Mouse (Mus musculus): Measurements from ENCODE around the gene Lcp2. TPM values are rescaled to one million over a fixed set of nuclear protein-coding genes. Genes with fewer than 3 reads are reported as not detected.

Lcp2 gene
- 7.5 and 8.8 TPM in 2 replicates for polyA plus RNA-seq (2015; fragmentation: Nextera tagmentation; extraction: Ambion mirVana)

- Histone ChIP-seq H3K27me3 (no peaks in the 10 kb centered on the region), H3K4me1 (replicated peaks) (no peaks in the 10 kb centered on the region), H3K27ac (peak within 1 kb of the TSS; percentile 61; the same call in 1 of the 2 replicates), H3K9me3 (replicated peaks) (no peaks in the 10 kb centered on the region), H3K4me2 (peak within 1 kb of the TSS; percentile 2; the same call in 1 of the 2 replicates), H3K9ac (peak within 1 kb of the TSS; percentile 19; the same call in 1 of the 2 replicates), H3K4me3 (replicated peaks) (peak within 1 kb of the TSS; percentile 31), H3K36me3 (no peaks in the 10 kb centered on the region)
- no peak for DNase-seq
- ATAC-seq (ENCODE audit: low read depth) = no peak
- WGBS (ENCODE audit: insufficient replicate concordance) = 32% methylated on average over 6 of the region's 6 CpGs
Measured at GRCm38 (mm10) chr11:34046767-34047541, at the start of gene Lcp2. Lcp2 (plus strand) TSS chr11:34046920.

GRCm38 (mm10) chr11:33998244-33998643 is 48.5 kb upstream of the Lcp2 start:
- Histone ChIP-seq H3K27ac (no peak overlapping the region), H3K4me1 (replicated peaks) (peaks cover 11% of the 10 kb centered on the region; the same call in 1 of the 2 replicates), H3K4me2 (no peak overlapping the region), H3K9me3 (replicated peaks) (no peaks in the 10 kb centered on the region), H3K27me3 (0 out of 2 replicates have a peak, but pooled peaks cover 2% of the 10 kb centered on the region), H3K4me3 (replicated peaks) (no peak overlapping the region), H3K36me3 (no peaks in the 10 kb centered on the region), H3K9ac (no peak overlapping the region)
- ATAC-seq (ENCODE audit: low read depth) (no peak), DNase-seq (no peak)
- 58% methylated on average over 10 of the region's 10 CpGs for WGBS (ENCODE audit: insufficient replicate concordance)

DNA sequence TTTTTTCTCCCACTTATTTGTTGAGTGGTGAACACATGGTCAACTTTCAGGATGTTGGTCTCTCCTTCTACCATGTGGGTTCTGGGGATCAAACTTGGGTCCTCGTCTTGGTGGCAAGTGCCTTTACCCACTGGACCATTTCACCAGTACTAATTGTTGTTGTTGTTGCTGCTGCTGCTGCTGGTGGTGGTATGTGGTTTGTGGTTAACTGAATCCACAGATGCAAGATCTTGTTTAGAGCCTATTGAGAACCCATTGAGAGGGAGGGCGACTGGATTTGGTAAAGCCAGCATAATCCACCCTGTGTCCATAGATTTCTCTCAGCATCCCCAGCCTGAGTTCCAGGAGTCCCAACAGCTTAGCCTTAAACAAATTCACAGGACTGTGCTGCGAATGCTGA is 46.3 kb upstream of the Lcp2 start:
- 41% methylated on average over 3 of the region's 3 CpGs for WGBS (ENCODE audit: insufficient replicate concordance)
- Histone ChIP-seq H3K9me3 (replicated peaks) (no peaks in the 10 kb centered on the region), H3K4me3 (replicated peaks) (no peak overlapping the region), H3K27me3 (no peaks in the 10 kb centered on the region), H3K36me3 (no peaks in the 10 kb centered on the region), H3K27ac (no peak overlapping the region), H3K9ac (no peak overlapping the region), H3K4me2 (no peak overlapping the region), H3K4me1 (replicated peaks) (no peaks in the 10 kb centered on the region)
- no peak for ATAC-seq (ENCODE audit: low read depth)
- DNase-seq = no peak

DNA sequence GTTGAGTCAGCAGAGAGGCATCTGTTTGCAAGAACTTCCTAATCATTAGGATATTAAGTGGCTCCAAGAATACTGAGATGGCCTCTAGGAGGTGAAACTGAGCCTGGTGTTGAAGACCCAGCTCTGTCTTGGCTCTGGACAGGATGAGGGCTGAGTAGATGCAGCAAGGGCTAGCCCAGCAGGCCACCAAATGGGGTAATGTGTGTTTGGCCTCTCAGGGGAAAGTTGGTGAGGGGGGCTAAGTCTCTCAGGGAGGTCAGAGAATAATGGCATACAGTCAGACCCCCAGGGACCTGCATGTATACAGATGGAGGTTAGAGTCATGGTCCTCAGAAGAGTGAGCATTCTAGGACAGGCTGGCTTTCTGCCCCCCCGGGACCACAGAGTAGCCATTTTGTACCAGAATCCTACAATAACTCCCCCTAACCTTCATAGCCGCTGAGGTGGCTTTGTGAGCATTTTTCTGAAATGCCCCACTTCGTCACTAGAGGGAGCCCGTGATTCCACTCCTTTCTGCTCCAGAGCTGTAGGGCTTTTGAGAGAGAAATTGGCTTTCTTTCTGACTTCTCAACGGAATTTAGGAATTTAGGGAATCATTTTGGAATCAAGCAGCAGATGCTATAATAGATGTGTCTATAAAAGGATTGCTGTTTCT is 44.7 kb upstream of the Lcp2 start:
- Histone ChIP-seq H3K9me3 (replicated peaks) (no peaks in the 10 kb centered on the region), H3K9ac (no peak overlapping the region), H3K4me2 (no peak overlapping the region), H3K27ac (no peak overlapping the region), H3K4me1 (replicated peaks) (no peaks in the 10 kb centered on the region), H3K36me3 (no peaks in the 10 kb centered on the region), H3K27me3 (no peaks in the 10 kb centered on the region), H3K4me3 (replicated peaks) (no peak overlapping the region)
- WGBS (ENCODE audit: insufficient replicate concordance) = 2% methylated on average over 5 of the region's 5 CpGs
- ATAC-seq (ENCODE audit: low read depth) (no peak), DNase-seq (no peak)

GRCm38 (mm10) chr11:34002593-34002965 is 44.1 kb upstream of the Lcp2 start:
- Histone ChIP-seq H3K36me3 (no peaks in the 10 kb centered on the region), H3K4me3 (replicated peaks) (no peak overlapping the region), H3K4me2 (no peak overlapping the region), H3K27ac (no peak overlapping the region), H3K9ac (no peak overlapping the region), H3K9me3 (replicated peaks) (no peaks in the 10 kb centered on the region), H3K27me3 (no peaks in the 10 kb centered on the region), H3K4me1 (replicated peaks) (no peaks in the 10 kb centered on the region)
- 56% methylated on average over 5 of the region's 5 CpGs for WGBS (ENCODE audit: insufficient replicate concordance)
- DNase-seq = no peak
- ATAC-seq (ENCODE audit: low read depth) = no peak

DNA sequence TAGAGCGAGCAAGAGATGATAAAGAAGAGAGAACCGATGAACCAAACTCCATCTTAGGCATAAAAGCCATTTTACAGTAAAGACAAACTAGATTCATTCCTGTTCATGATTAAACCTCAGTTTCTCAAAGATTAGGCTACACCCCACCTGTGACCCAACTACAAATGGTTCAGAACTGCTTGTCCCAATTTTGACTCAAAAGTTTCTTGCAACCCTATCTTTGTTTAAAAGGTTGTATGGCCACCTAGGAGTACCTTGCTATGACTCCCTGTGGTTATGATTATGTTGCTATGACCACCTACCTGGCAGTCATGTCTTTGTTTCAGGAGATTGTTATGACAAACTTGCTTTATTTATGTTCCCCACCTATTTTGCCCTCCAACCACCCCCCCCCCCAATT is 39.1 kb upstream of the Lcp2 start:
- Histone ChIP-seq H3K4me1 (replicated peaks) (peaks cover 15% of the 10 kb centered on the region), H3K9me3 (replicated peaks) (no peaks in the 10 kb centered on the region), H3K36me3 (no peaks in the 10 kb centered on the region), H3K4me3 (replicated peaks) (no peak overlapping the region), H3K27ac (no peak overlapping the region), H3K27me3 (no peaks in the 10 kb centered on the region), H3K4me2 (peak overlapping the region; percentile 63), H3K9ac (no peak overlapping the region)
- no peak for DNase-seq
- WGBS (ENCODE audit: insufficient replicate concordance) = 51% methylated on average over 2 of the region's 2 CpGs
- ATAC-seq (ENCODE audit: low read depth) = no peak

DNA sequence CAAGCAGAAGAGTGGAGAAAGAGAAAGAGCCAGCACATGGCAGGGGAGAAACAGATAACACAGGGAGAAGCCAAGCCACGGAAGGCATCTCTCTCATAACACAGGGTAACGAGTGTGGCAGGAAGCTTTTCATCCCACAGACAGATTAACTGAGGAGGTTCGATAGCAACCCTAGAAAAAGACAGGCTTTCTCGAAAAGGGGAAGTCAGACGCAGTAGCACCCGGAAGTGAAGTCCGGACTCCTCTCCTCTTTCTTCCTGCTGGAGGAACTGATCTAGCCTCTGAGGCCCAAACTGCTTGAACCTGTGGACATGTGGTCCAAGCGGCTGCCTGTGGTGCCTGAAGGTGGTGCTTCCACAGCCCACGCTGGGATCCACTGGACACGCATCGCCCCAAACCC is 38.5 kb upstream of the Lcp2 start:
- no peaks in the 10 kb centered on the region for H3K9me3 ChIP-seq (replicated peaks)
- H3K27me3 ChIP-seq = no peaks in the 10 kb centered on the region
- H3K27ac ChIP-seq = peak overlapping the region; percentile 68
- H3K4me1 ChIP-seq (replicated peaks) = peaks cover 15% of the 10 kb centered on the region
- ATAC-seq (ENCODE audit: low read depth) (peak; percentile 52), DNase-seq (peak; percentile 16)
- H3K9ac ChIP-seq = peak overlapping the region; percentile 46
- 13% methylated on average over 11 of the region's 11 CpGs for WGBS (ENCODE audit: insufficient replicate concordance)
- peak overlapping the region; percentile 63 for H3K4me2 ChIP-seq
- peak overlapping the region; percentile 21 for H3K4me3 ChIP-seq (replicated peaks)
- no peaks in the 10 kb centered on the region for H3K36me3 ChIP-seq

GRCm38 (mm10) chr11:34008702-34009101 is 38.0 kb upstream of the Lcp2 start:
- H3K9me3 ChIP-seq (replicated peaks) = no peaks in the 10 kb centered on the region
- H3K27ac ChIP-seq = peak overlapping the region; percentile 68
- DNase-seq (peak; percentile 46), ATAC-seq (ENCODE audit: low read depth) (peak; percentile 63)
- peak overlapping the region; percentile 46 for H3K9ac ChIP-seq
- H3K4me1 ChIP-seq (replicated peaks) = peaks cover 15% of the 10 kb centered on the region
- H3K27me3 ChIP-seq = no peaks in the 10 kb centered on the region
- no peaks in the 10 kb centered on the region for H3K36me3 ChIP-seq
- WGBS (ENCODE audit: insufficient replicate concordance) = 8% methylated on average over 9 of the region's 9 CpGs
- H3K4me3 ChIP-seq (replicated peaks) = peak overlapping the region; percentile 21
- H3K4me2 ChIP-seq = peak overlapping the region; percentile 63

DNA sequence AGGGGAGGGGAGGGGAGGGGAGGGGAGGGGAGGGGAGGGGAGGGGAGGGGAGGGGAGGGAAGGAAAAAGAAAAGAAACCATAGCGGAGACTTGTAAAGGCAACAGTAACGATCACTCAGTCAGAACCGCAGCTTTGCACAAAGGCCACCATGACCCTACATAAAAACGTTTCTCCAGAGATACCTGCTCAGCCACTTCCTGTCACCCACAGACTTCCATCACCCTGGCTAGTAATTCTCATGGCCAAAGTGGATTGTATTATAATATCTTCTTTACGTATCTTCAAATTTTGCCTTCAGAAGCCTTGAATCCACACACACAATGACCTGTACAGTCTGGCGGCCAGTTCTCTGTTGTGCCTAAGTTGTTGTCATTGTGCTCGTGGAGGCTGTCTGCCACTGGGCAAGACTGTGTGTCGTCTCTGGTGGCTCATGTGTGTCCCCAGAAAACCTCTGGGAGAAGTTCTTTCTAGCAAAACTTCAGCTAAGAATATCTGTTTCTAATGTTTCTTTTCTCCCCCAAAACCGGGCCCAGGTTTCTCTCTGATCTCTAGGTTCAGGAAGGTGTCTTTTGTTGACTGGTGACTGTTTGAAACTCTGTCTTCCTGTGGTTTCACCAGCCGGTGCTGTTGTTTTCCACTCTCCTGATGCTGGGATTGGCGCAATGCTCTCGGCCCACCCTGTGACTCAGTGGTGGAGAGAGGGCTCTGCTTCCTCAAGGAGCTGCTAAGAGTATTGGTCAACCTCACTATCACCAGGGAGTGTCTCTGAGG is 37.2 kb upstream of the Lcp2 start:
- Histone ChIP-seq H3K9me3 (replicated peaks) (no peaks in the 10 kb centered on the region), H3K27ac (peak overlapping the region; percentile 48; the same call in 1 of the 2 replicates), H3K9ac (no peak overlapping the region), H3K4me1 (replicated peaks) (peaks cover 15% of the 10 kb centered on the region), H3K4me3 (replicated peaks) (no peak overlapping the region), H3K27me3 (no peaks in the 10 kb centered on the region), H3K36me3 (no peaks in the 10 kb centered on the region), H3K4me2 (no peak overlapping the region)
- no peak for DNase-seq
- 40% methylated on average over 12 of the region's 12 CpGs for WGBS (ENCODE audit: insufficient replicate concordance)
- no peak for ATAC-seq (ENCODE audit: low read depth)

GRCm38 (mm10) chr11:34010133-34010858 is 36.4 kb upstream of the Lcp2 start:
- Histone ChIP-seq H3K9me3 (replicated peaks) (no peaks in the 10 kb centered on the region), H3K4me2 (no peak overlapping the region), H3K9ac (no peak overlapping the region), H3K36me3 (no peaks in the 10 kb centered on the region), H3K4me1 (replicated peaks) (peaks cover 15% of the 10 kb centered on the region), H3K27ac (peak overlapping the region; percentile 48), H3K4me3 (replicated peaks) (no peak overlapping the region), H3K27me3 (no peaks in the 10 kb centered on the region)
- 40% methylated on average over 7 of the region's 7 CpGs for WGBS (ENCODE audit: insufficient replicate concordance)
- ATAC-seq (ENCODE audit: low read depth) = peak; percentile 8; the same call in 1 of the 2 replicates
- DNase-seq = no peak

GRCm38 (mm10) chr11:34010859-34011172 is 35.9 kb upstream of the Lcp2 start:
- no peak overlapping the region for H3K4me2 ChIP-seq
- ATAC-seq (ENCODE audit: low read depth) (0 out of 2 replicates have a peak, but pooled peaks have one; percentile 14), DNase-seq (no peak)
- H3K9ac ChIP-seq = no peak overlapping the region
- H3K27ac ChIP-seq = peak overlapping the region; percentile 48
- no peak overlapping the region for H3K4me3 ChIP-seq (replicated peaks)
- 35% methylated on average over 4 of the region's 4 CpGs for WGBS (ENCODE audit: insufficient replicate concordance)
- H3K9me3 ChIP-seq (replicated peaks) = no peaks in the 10 kb centered on the region
- no peaks in the 10 kb centered on the region for H3K36me3 ChIP-seq
- H3K27me3 ChIP-seq = no peaks in the 10 kb centered on the region
- peaks cover 15% of the 10 kb centered on the region for H3K4me1 ChIP-seq (replicated peaks)
